Mouse (Mus musculus): Measurements from ENCODE around the gene Pygm.
A peak's percentile ranks its signal among the peaks of the same experiment; 100 is the strongest.

Pygm gene

GRCm38 (mm10) chr19:6385419-6385818 is 1.2 kb downstream of the Pygm start:
- DNase-seq (ENCODE audit: extremely low read depth, low read depth): no peak

GRCm38 (mm10) chr19:6385821-6386220 is 1.6 kb downstream of the Pygm start:
- no peak for DNase-seq (ENCODE audit: extremely low read depth, low read depth)

- DNase-seq (ENCODE audit: extremely low read depth, low read depth): no peak
Observed at GRCm38 (mm10) chr19:6386234-6386633, 2.0 kb downstream of the Pygm start.

GRCm38 (mm10) chr19:6388006-6388405 is 3.8 kb downstream of the Pygm start:
- no peak for DNase-seq (ENCODE audit: extremely low read depth, low read depth)

GRCm38 (mm10) chr19:6389803-6390202 is 5.6 kb downstream of the Pygm start:
- no peak for DNase-seq (ENCODE audit: extremely low read depth, low read depth)

GRCm38 (mm10) chr19:6390251-6390650 is 6.1 kb downstream of the Pygm start:
- no peak for DNase-seq (ENCODE audit: extremely low read depth, low read depth)

- no peak for DNase-seq (ENCODE audit: extremely low read depth, low read depth)
Observed at GRCm38 (mm10) chr19:6392743-6393393, 8.7 kb downstream of the Pygm start.

GRCm38 (mm10) chr19:6393637-6394036 is 9.4 kb downstream of the Pygm start:
- DNase-seq (ENCODE audit: extremely low read depth, low read depth): no peak

- no peak for DNase-seq (ENCODE audit: extremely low read depth, low read depth)
Observed at GRCm38 (mm10) chr19:6396237-6396636, 12.0 kb downstream of the Pygm start.

GRCm38 (mm10) chr19:6397582-6398249 is 13.5 kb downstream of the Pygm start:
- DNase-seq (ENCODE audit: extremely low read depth, low read depth): no peak

GRCm38 (mm10) chr19:6398447-6399284 is 14.5 kb downstream of the Pygm start:
- peak; percentile 46 for DNase-seq (ENCODE audit: extremely low read depth, low read depth)

GRCm38 (mm10) chr19:6399285-6400095 is 15.3 kb downstream of the Pygm start, which contains the start of gene Rasgrp2:
Gene Rasgrp2 (plus strand): TSS chr19:6399340.
- DNase-seq (ENCODE audit: extremely low read depth, low read depth): no peak

- DNase-seq (ENCODE audit: extremely low read depth, low read depth): peak; percentile 33
Observed at GRCm38 (mm10) chr19:6400096-6401086, 16.2 kb downstream of the Pygm start.

GRCm38 (mm10) chr19:6401131-6401815 is 17.1 kb downstream of the Pygm start:
- DNase-seq (ENCODE audit: extremely low read depth, low read depth): peak; percentile 34

GRCm38 (mm10) chr19:6401951-6402350 is 17.8 kb downstream of the Pygm start:
- peak; percentile 30 for DNase-seq (ENCODE audit: extremely low read depth, low read depth)

- no peak for DNase-seq (ENCODE audit: extremely low read depth, low read depth)
Observed at GRCm38 (mm10) chr19:6403869-6404268, 19.7 kb downstream of the Pygm start.

- no peak for DNase-seq (ENCODE audit: extremely low read depth, low read depth)
Observed at GRCm38 (mm10) chr19:6405433-6405832, 21.2 kb downstream of the Pygm start.

GRCm38 (mm10) chr19:6407109-6407508 is 22.9 kb downstream of the Pygm start:
- no peak for DNase-seq (ENCODE audit: extremely low read depth, low read depth)

GRCm38 (mm10) chr19:6407816-6408510 is 23.8 kb downstream of the Pygm start:
- no peak for DNase-seq (ENCODE audit: extremely low read depth, low read depth)
